Mouse (Mus musculus): Measurements from ENCODE around the gene Prdx5. TPM values are rescaled to one million over a fixed set of nuclear protein-coding genes. Genes with fewer than 3 reads are reported as not detected.

Prdx5 gene
- polyA plus RNA-seq, 1 experiment: 217 TPM

- TF ChIP-seq GATA1 (IDR thresholded peaks at IDR 0.05; ENCODE audit: low read length): no peak
Observed at GRCm38 (mm10) chr19:6925611-6926329, 15.9 kb upstream of the Prdx5 start.

GRCm38 (mm10) chr19:6925307-6925573 lies 15.3 kb upstream of the Prdx5 start, which contains the start of gene Catsperz:
Catsperz (minus strand) TSS chr19:6925380.
- no peak for TF ChIP-seq GATA1 (IDR thresholded peaks at IDR 0.05; ENCODE audit: low read length)

GRCm38 (mm10) chr19:6924461-6925306 lies 14.8 kb upstream of the Prdx5 start:
- TF ChIP-seq GATA1 (IDR thresholded peaks at IDR 0.05; ENCODE audit: low read length): no peak

GRCm38 (mm10) chr19:6922901-6923735 lies 13.2 kb upstream of the Prdx5 start:
- no peak for TF ChIP-seq GATA1 (IDR thresholded peaks at IDR 0.05; ENCODE audit: low read length)

- no peak for TF ChIP-seq GATA1 (IDR thresholded peaks at IDR 0.05; ENCODE audit: low read length)
Observed at GRCm38 (mm10) chr19:6921647-6922567, 12.0 kb upstream of the Prdx5 start, which contains the start of gene Esrra. Esrra (minus strand) TSS chr19:6921813.

GRCm38 (mm10) chr19:6920741-6921636 lies 11.1 kb upstream of the Prdx5 start:
- no peak for TF ChIP-seq GATA1 (IDR thresholded peaks at IDR 0.05; ENCODE audit: low read length)

GRCm38 (mm10) chr19:6919876-6920740 lies 10.2 kb upstream of the Prdx5 start:
- TF ChIP-seq GATA1 (IDR thresholded peaks at IDR 0.05; ENCODE audit: low read length): no peak

- TF ChIP-seq GATA1 (IDR thresholded peaks at IDR 0.05; ENCODE audit: low read length): no peak
Observed at GRCm38 (mm10) chr19:6919431-6919830, 9.5 kb upstream of the Prdx5 start.

- no peak for TF ChIP-seq GATA1 (IDR thresholded peaks at IDR 0.05; ENCODE audit: low read length)
Observed at GRCm38 (mm10) chr19:6918321-6918720, 8.4 kb upstream of the Prdx5 start.

GRCm38 (mm10) chr19:6916496-6916895 lies 6.6 kb upstream of the Prdx5 start:
- no peak for TF ChIP-seq GATA1 (IDR thresholded peaks at IDR 0.05; ENCODE audit: low read length)

- no peak for TF ChIP-seq GATA1 (IDR thresholded peaks at IDR 0.05; ENCODE audit: low read length)
Observed at GRCm38 (mm10) chr19:6915276-6915675, 5.4 kb upstream of the Prdx5 start.

GRCm38 (mm10) chr19:6914540-6914939 lies 4.6 kb upstream of the Prdx5 start:
- no peak for TF ChIP-seq GATA1 (IDR thresholded peaks at IDR 0.05; ENCODE audit: low read length)

- TF ChIP-seq GATA1 (IDR thresholded peaks at IDR 0.05; ENCODE audit: low read length): no peak
Observed at GRCm38 (mm10) chr19:6913991-6914390, 4.1 kb upstream of the Prdx5 start.
